Mouse (Mus musculus) CD4-positive helper T cell, adult 2 months (primary cell): ENCODE results near the gene Chchd6.

Source experiments
- DNase-seq: peaks from one replicate; pipeline ENCODE4 v3.0.0-alpha.2; 2012; ENCODE audit warnings: low read depth, missing footprints, low spot score

Gene Chchd6

DNA sequence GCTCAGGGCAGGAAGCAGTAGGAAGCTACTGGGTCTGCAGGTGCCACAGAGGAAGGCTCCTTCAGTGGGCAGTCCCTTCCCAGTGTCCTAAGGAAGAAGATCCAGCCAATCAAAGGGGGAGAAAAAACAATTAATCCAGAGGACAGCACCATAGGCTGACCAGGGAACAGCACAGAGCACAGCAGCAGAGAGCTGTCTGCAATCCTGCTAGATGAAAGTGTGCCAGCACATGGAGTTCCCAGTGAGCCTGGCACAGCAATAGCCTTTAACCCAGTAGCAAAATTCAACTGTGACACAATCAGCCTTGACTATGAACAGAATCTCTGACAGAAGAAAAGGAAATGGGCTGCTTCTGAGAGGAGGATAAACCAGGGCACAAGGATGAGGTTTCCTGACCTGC lies 9.8 kb downstream of the Chchd6 start:
- DNase-seq, result no peak

DNA sequence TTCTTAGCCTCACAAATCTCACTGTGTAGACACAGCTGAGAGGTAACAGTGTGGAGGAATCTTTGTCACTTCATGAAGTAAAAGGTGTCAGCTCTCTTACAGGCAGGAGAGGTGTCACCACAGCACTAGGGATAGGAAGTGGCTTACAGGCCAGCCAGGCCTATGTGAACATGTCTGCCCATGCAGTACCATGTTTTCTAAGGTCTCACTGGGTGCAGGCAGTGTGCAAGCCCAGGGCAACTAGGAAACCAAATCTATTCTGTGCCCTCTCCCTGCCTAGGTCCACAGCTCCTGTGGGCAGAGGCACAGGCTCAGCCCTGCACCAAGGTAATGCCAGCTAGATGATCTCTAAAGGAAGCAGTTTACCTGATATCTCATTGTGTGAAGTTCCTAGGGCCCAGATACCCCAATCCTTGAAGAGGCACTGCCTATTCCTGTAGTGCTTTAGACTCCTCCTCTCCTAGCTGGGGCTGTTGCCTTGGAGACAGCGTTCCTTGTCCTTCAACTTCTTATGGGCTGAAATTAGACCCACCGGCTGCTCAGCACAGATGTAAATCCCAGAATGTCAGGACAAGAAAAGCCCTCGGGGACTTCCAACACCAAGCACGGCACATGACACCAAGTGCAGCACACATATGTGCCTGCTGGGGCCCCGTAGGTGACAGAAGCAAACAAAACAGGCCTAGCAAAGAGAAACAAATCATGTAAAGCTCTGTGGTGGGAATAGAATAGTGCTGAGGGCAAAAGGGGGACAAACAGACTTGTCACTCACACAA lies 10.6 kb downstream of the Chchd6 start:
- no peak for DNase-seq

DNA sequence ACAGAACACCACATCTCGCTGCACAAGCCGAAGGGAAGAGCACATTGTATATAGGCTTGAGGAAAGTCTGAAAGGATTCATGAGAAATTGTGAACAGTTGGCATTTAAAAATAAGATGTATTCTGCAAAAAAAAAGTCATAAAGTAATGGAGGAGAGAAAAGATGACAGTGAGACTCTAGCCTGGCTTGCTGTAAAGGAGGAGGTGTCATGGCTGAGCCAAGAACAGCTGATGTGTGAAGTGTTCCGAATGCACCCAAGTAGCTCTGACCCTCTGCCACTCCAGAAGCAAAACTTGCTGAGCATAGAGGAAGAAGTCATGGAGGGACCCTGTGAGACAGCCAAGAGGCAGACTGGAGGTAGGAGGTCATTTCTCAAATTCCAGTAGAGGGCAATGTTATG lies 12.3 kb downstream of the Chchd6 start:
- DNase-seq, result no peak

- DNase-seq, result no peak
These were observed 20.8 kb downstream of the Chchd6 start for GRCm38 (mm10) chr6:89574641-89575040.

GRCm38 (mm10) chr6:89573768-89574167 lies 21.7 kb downstream of the Chchd6 start:
- DNase-seq, result no peak

DNA sequence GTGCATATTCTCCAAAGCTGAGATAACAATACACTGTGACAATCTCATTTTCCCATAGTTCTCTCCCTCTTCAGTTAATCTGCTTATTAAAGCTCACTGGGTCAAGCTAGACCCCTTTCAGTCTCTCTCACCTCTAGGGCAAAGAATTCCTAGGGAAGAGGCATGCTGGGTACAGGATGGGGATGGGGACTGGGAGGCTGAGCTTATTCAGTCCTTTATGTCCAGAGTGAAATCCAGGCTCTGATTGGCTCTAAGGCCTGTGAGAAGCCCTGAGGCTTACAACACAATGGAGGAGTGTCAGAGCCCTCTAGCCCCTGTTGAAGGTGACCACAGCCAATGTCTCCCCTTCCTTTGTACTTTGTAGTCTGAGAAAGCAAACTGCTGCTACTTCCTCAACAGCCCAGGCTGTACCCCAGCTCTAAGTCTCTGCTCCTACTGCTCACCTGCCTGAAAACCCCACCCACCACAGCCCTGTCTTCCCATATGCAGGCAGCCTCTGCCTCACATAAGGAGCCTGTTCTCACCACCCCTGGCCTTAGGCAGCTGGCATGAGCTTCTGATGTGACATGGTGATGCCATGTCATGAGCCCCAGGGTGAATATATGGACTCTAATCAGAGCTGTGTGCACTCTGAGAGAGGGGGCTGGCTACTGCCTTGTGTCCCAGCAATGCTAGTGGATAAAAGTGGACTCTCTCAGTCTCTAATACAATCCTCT lies 22.4 kb downstream of the Chchd6 start:
- DNase-seq, result no peak

DNA sequence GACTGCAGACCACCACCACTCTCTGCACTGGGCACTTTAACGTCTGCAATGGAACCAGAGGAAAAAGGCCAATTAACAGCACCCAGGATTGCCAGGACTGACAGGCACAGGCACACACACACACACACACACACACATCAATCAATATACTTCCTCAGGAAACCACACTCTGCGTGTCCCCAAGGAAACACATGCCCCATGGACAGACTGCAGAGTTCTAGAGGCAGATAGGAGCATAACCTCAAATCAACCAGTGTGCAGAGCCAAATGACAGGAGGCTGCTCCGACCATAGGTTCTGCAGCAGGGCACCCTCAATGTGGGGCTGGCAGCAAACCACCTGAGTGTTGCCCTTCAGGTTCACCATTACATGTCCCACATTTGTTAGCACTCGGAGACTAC lies 26.1 kb downstream of the Chchd6 start:
- no peak for DNase-seq

- DNase-seq, result no peak
These were observed 28.7 kb downstream of the Chchd6 start for GRCm38 (mm10) chr6:89566740-89567139.

GRCm38 (mm10) chr6:89563381-89563780 lies 32.1 kb downstream of the Chchd6 start:
- no peak for DNase-seq

DNA sequence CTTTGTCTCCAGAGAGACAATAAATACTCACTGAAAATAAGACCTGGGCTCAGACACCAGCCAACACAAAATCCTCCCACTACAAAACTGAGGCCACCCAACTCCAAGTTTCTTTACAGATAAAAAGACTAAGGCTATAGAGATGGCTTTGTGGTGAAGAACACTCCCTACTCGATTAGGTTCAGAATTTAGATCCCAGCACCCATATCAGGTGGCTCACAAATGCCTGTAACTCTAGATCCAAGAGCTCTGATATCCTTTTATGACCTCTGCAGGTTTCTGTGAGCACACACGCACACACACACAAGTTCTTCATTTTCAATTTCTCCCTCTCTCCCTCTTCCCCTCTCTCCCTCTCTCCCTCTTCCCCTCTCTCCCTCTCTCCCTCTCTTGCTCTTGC lies 34.6 kb downstream of the Chchd6 start:
- DNase-seq, result no peak

- DNase-seq, result no peak
These were observed 37.8 kb downstream of the Chchd6 start for GRCm38 (mm10) chr6:89557654-89558053.

DNA sequence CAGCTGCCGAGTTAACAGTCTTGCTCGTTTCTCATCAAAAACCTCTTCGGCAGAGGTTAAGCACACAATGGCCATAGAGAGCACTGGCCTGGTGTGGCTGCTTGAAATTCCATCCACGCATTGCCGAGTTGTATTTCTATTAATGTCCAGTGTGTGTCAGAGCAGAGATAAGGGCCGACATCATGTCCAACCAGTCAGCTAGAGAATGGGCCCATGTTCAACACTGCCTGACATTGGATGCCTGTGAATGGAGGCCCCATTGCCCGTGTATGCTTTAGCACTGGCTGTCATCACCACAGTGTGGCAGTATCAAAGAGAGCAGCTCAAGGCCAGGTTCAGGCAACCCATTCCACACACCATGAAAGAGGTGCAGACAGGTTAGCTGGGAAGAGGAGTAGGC lies 38.9 kb downstream of the Chchd6 start:
- DNase-seq, result no peak

- DNase-seq, result no peak
These were observed 39.5 kb downstream of the Chchd6 start for GRCm38 (mm10) chr6:89555971-89556370.

DNA sequence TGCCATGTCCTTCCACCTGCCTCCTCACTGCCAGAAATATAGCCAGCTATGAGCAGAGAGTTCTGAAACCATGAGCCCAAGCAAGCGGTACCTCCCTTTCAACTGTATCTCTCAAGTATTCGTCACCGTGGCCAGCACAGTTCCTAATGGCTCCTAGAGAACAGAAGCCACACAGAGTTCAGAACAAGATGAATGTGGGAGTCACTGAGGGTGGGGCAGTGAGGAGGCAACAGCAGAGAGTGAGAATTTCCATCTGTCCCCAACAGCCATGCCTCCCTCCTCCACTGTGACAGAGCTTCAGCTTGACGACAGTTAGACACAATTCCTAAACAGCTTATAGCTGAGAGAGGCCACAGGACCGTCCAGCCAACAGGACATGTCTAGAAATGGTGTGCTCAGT lies 41.4 kb downstream of the Chchd6 start:
- no peak for DNase-seq

- DNase-seq, result peak; percentile 38
These were observed 42.3 kb downstream of the Chchd6 start for GRCm38 (mm10) chr6:89553012-89553704.

DNA sequence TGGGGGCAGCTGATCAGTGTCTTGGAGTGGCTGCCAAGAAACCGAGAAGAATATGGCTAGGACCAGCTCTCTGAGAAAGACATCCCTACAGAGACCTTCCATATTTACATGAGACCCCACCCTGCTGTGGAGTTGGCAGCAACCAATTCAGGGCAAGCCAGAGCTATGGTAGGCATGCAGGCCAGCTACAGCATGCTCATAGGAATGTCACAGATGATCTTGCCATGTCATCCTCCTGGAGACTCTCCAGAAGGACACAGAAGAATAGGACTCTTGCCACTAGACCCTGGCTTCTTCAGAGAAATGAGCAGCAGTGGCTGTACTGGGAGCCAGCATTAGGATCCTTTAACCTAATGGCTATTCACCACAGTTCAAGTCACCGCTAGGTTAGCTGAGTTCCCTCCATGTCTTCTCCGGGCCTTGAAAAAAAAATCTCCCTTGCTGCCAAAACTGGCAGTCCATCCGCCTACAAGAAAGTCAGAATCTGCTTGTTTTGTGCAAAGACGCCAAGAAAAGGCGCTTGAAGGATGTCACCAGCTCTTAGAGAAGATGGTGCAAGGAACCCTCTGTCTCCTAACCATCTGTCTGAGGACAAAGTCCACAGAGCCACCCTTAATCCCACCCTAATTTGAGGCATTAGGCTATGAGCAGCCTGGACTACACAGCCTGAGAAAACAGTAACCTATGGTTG lies 43.0 kb downstream of the Chchd6 start:
- no peak for DNase-seq

GRCm38 (mm10) chr6:89549157-89549556 lies 46.3 kb downstream of the Chchd6 start:
- DNase-seq, result no peak

GRCm38 (mm10) chr6:89547951-89548350 lies 47.5 kb downstream of the Chchd6 start:
- DNase-seq, result no peak

DNA sequence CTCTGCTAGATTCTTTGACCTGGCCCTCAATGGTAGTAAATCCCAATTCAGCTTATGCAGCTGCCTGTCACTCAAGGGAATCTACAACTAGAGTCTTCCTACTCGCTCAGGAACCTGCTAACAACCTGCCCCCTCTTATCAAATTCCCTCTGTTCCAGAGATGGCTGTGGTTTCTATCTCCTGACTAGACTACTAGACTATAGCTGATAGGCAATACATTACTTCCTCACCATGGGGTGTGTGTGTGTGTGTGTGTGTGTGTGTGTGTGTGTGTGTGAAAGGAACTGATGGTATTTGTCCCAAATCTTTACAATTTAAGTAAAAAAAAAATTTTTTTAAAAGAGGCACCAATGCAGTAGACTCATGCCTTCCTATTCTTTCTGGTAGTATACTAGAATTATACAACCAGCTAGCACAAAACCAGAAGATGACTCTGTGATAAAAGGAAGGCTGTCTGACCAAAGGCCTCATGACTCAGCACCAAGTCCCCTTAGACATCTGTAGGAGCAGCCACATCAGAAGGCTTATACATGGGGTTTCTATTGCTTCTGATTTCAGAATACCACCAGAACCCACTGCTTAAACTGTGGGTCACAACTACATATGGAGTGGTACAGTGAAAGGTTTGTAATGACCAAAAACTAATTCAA lies 57.2 kb downstream of the Chchd6 start:
- no peak for DNase-seq

DNA sequence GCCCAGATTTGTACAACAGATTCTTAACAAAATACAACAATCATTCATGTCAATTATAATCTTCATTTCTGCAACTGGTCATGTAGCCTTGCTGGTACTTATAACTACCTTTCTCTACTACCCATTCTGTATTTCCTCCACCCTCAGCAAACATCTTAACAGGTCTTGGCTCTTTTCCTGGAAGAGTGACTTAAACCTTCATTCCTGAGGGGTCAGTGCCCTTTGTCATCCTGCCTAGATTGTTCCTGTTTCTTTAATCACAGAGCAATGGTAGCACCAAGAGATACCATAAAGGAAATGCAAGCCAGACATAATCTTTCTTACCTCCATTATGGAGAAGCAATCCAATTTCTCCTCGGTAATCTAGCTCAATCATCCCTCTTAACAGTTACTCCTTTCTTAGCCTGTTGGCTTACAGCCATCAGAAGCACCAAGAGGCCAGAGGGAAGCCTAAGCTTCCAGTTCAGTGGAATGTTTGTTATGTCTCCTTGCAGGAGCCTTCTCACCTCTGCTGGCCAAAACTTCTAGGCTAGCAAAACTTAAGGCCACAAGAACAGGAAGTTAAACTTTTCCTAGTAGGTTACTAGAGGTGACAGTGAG lies 59.7 kb downstream of the Chchd6 start:
- no peak for DNase-seq

DNA sequence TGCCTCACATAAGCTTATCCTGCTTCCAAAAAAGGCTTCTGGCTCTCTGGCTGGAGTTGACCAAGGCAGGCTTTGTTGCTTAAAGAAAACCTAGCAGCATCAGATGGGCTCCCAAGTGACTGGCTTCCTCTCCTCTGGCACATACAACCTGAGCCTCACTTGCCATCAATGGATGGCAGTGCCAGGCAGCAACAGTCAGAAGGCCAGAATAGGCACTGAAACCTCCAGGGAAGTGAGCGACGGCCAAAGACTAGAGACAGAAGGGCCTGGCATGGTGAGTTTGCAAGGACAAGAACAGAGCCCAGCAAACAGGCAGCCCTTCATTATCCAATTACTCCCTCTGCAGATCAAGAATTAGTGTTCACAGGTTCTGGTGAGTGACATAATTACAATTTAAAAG lies 70.7 kb downstream of the Chchd6 start:
- no peak for DNase-seq
